Mouse (Mus musculus) G1E (cell line): Measurements from ENCODE around the gene Ccdc167.

Source experiments
- CTCF ChIP-seq: IDR thresholded peaks from 2 replicates; pipeline ENCODE4 v1.5.1; 2012; ENCODE audit warnings: low read depth, low read length, inconsistent platforms, mixed read lengths
- GATA1 ChIP-seq: IDR thresholded peaks from 2 replicates; pipeline ENCODE4 v1.6.1; 2012; ENCODE audit warnings: borderline replicate concordance, low read length, inconsistent platforms, mixed read lengths
- POLR2AphosphoS5 ChIP-seq: IDR thresholded peaks from 2 replicates; pipeline ENCODE4 v1.6.1; 2012; ENCODE audit warnings: low read depth, low read length, inconsistent platforms; ENCODE audit not compliant: insufficient replicate concordance
- TAL1 ChIP-seq: conservative IDR thresholded peaks from 2 replicates; pipeline ENCODE4 v1.6.1; 2012; ENCODE audit warnings: low read depth, low read length, inconsistent platforms, mixed read lengths

DNA sequence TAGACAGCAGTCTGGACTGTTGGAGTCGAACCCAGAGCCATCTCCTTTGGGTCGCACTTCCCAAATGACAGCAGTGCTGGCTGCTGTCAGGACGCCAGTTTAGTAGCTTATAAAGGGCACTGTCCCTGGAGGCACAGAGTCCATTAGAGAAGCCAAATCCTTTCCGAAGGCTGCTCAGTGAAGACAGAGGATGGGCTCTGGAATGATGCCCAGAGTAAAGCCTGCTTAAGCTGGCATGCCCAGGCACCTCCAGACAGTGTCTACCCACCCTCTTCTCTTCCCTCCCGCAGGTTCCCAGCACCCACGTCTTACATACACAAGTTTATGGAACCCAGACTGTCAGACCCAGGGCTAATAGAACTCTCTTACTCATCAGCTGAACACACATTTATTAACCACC lies 7.8 kb upstream of the Ccdc167 start:
- no peak for TF ChIP-seq GATA1
- TF ChIP-seq CTCF = no peak
- no peak for TF ChIP-seq POLR2AphosphoS5
- TF ChIP-seq TAL1 = no peak
